Mouse (Mus musculus) heart, postnatal 0 days (tissue): ENCODE measurements around the gene Specc1.

ENCODE experiments used
- CTCF ChIP-seq: IDR thresholded peaks from 2 replicates; pipeline ENCODE4 v1.5.1; 2016; ENCODE audit warnings: antibody characterized with exemption, control low read depth, low read depth
- EP300 ChIP-seq: IDR thresholded peaks from 2 replicates; pipeline ENCODE4 v1.6.1; 2016; ENCODE audit warnings: antibody characterized with exemption, low read depth

GRCm38 (mm10) chr11:62078371-62078770 lies 121.8 kb downstream of the Specc1 start:
- TF ChIP-seq CTCF (no peak), EP300 (no peak)
